Mouse (Mus musculus) right cerebral cortex, postnatal 10 days (tissue): ENCODE results near the gene Gys1.
"Not testable (repeated sequence)": the region's sequence is repeated elsewhere in the genome, so short reads cannot be mapped to it uniquely, and the experiment has no call there.

Experiments
- DNase-seq, 2 experiments: peaks; one replicate each; pipeline ENCODE4 v3.0.0; 2021; ENCODE audit warnings: low spot score in 2 of 2

Gene Gys1

DNA sequence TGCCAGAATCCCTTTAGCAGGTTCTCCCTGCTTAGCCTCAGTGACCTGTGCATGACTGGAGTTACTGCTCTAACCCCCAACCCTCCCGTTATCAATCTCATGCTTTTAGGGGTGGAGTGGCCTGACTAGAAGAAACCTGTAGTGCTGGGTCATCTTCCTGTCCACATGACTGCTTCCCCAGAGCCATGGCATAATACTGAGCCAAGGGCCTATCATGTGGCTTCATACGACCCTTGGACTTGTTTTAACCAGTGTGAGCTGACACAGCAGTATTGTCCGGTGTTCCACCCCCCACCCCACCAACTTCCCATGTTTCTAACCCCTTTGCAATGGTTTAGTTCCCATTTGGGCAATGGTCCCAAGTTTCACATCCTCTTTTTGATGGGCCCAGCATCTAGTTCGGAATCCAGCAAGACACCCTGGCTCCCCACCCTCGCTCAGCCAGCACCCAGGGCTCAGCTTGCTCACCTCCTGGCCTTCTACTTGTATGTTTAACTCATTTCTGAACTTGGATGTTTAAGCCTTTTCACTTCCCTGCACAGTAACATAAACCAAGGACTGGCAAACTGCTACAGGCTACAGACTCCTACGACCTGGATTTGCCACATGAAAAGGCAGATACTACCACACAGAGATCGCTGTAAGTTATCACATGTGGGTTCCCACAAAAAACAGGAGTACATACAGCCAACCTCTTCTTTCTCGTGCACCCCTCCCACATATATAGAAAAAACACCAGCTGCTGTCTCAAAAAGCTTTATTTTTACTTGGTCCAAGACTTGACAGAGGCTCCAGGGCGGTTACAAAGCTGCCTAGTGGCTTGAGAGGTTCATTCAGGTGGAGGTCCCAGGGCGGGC, 22.8 kb downstream of the Gys1 start:
- peak in 1 of 2 experiments; percentile 49 for DNase-seq

DNA sequence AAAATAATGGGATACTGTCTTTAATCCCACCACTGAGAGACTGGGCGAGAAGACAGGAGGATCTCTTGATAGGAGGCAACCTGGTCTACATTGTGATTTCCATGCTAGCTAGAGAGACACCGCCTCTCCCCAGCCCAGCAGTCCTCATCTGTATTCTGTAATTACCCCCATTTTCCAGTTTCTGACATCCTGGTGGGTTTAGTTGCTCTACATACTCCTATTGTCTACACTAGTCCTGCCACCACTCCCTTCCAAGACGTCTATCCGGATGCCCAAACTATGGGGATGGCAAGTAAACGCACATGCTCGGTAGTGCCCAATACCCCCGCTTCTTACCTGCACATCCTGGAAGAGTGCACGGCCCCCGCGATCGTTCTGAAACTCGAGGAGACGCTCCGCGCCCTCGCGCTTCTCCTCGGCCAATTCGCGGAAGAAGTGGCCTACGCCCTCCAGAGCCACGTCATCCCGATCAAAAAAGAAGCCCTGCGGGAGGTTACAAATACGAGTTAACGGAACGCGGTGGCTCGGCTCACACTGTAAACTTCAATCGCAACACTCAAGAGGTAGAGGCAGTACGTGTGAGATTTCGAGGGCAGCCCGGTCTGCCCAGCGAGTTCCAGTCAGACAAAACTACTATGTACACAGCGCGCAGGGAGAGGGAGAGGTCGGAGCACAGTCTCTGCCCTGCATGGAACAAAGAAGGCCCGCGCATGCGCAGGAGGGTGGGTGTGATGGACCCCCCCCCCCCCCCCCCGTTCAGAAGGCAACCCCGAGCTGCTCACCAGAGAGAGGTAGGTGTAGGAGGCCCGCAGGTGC, 24.3 kb downstream of the Gys1 start:
- peak; percentile 86 to 89 for DNase-seq

DNA sequence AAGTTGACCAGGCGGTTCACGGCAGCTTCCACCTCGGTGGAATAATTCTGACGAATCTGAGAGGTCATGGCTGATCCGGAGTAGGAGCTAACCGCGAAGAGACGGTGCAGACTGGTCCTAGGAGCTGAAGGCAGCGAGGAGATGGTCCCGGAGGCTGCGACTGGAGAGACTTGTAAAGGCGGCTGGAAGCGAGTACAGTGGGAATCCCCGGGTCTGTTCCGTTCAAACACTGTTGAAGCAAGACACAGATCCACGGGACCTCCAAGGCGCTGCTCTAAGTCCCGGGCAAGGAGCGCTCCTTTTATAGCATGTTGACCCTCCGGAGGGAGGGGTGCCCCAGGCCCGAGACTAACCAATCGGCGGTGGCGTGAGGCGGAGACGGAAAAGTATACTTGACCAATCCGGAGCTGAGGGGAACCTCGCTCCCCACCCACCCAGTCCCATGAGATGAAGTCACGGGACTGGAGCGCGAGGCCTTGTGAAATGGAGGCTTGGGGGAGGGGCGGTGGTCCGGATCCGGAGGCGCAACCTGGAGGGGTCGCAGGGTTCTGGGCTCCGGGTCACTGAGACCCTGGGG, 25.0 kb downstream of the Gys1 start, which contains the start of gene Ftl1:
Ftl1 (minus strand) TSS at position 321 of the 577 bp plus-strand sequence.
- peak; percentile 99 for DNase-seq

DNA sequence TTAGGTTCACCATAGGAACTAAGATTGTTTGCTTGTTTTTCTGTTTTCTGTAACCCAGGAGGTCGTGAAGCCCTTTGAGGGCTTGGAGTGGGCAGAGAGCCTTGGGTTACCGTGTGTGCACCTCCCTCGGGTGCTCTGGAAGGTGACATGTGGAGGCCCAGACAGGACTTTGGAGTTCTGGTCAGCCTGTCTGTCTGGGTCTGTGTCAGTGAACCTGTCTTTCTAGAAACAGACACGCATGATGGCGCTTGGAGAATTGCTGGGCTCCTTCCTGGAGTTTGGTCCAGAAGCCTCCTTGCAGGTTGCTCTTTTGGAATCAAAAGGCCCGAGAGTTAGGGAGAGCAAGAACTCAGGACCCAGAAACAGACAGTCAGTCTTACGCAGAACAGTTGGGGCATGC, 25.7 kb downstream of the Gys1 start:
- DNase-seq: no peak

DNA sequence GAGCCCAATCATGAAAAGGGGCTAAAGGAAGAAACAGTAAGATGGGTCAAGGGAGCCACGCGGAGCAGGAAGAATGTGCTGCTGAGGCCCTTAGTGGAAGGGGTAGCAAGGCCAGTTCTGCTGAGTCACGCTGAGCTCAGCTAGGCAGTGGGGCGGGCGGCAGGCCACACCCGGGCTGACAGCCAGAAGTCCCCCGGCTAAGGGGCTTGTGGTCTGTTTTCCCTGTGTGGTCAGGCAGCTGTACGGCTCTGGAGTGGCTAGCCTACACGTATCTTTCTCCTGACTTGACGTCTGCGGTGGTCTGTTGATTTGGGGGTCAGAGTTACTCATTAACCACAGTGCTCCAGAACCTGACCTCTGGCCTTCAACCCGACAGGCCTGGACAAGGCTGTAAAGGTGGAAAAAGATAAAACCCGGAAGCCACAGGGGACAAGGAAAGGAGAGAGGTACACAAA, 26.2 kb downstream of the Gys1 start:
- peak in 1 of 2 experiments; percentile 69 for DNase-seq

DNA sequence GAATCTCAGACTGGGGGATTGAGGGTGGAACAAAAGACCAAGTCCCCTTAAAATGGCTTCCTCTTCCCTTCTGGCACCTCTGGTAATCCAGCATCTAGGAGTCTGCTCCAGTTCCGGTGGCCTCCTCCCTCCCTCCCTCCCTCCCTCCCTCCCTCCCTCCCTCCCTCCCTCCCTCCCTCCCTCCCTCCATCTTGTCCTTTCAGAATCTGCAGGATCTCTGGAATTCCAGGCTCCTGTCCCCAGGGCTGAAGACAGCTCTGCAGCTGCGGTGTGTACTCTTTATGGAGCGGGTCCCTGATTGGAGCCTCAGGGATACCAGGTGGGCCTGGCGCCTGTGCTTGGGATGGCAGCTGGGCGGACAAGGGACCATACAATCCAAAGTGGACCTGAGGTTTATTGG, 26.7 kb downstream of the Gys1 start:
- no peak for DNase-seq

DNA sequence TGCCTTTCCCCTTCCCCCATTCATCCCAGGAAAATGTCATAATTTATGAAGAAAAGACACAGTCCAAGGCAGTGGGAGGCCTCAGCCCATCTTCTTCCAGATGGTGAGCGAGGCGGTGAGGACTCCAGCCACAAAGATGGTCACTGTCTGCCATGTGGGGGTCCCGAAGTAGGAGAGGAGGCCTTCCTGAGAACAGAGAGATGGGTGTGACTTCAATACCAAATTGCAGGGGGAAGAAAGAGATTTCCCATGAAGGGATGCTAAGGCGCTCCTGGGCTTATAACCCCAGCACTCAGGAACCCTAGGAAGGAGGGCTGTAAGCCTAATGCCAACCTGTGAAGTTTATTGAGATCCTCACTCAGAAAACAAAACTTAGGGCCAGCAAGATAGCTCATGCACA, 27.1 kb downstream of the Gys1 start:
- no peak for DNase-seq

DNA sequence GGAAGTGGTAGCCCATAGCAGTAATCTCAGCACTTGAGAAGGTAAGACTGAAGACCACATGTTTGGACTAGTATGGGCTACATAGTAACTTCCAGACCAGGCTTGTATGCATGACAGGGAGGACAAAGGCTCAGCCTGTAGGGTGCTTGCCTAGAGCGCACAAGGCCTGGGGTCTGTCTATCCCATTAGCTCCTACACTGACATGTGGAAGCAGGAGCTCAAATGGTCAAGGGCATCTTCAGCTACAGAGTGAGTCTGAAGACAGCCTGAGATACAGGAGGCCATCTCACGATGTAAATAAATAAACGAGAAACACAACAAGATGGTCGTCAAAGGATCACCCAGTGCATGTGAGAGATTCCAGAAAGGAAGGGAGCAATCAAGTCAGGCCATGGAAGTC, 27.7 kb downstream of the Gys1 start:
- no peak for DNase-seq

DNA sequence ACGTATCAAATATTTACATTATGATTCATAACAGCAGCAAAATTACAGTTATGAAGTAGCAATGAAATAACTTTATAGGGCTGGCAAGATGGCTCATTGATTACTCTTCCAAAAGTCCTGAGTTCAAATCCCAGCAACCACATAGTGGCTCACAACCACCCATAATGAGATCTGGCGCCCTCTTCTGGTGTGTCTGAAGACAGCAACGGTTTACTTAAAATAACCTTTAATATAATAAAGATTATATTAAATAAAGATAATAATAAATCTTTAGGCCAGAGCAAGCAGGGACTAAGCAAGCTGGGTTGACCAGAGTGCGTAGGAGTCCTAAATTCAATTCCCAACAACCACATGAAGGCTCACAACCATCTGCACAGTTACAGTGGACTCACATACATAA, 28.2 kb downstream of the Gys1 start:
- not testable (repeated sequence) for DNase-seq

DNA sequence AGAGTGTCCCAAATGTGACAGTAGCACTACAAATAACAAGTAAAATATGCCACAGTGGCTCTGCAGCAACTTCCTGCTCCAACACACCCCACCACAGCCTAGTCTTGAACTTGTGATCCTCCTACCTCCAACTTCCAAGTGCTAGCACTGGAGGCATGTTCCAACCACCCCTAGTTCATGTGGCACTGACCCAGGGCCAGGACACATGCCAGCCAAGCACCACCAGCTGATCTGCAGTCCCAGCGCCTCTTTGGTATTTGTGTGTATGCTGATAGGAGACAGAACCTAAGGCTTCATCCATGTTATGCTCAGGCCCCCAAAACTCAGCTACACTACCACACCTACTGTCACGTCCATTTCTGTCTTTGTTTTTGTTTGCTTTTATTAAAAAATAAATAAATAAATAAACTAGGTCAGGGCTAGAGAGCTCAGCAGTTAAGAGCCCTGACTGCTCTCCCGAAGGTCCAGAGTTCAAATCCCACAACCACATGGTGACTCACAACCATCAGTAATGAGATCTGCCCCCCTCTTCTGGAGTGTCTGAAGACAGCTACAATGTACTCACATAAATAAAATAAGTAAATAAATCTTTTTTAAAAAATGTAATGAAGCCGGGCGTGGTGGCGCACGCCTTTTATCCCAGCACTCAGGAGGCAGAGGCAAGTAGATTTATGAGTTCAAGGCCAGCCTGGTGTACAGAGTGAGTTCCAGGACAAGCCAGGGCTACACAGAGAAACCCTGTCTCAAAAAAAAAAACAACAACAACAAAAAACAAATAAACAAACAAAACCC, 29.5 kb downstream of the Gys1 start:
- no peak for DNase-seq

DNA sequence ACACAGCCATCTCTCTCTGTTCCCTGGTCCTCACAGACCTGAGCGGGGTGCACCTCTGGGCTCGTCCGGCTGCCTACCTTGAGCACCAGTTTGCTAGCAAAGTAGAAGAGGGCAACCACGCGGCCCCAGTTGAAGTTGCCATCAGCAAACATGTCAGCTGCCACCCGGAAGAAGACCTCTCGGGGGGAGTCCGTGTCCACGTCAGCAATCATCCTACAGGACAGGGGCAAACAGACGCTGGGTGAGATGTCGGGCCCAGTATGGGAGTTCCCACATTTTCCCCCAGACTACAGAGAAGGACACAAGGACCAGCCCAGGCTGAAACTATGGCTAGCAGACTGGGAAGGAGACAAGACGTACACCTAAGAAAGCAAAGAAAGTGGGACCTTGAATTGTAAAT, 30.5 kb downstream of the Gys1 start:
- no peak for DNase-seq

DNA sequence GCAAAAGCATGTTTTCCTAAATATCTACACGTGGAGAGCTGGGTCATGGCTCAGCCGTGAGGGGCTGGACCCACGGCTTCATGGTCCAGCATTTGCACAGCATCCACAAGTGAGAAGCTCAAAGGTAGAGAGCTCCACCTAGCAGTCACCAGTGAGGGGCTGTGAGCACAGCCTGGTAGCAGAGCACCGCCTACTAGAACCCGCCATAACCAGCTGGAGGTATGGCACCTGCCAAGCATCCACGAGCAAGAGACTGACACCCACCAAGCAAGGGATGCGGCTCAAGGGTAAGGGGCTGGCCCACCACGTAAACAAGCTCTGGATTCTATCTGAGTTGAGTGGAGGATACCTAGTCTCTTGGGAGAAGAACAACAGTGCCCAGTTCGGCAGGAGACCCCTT, 30.9 kb downstream of the Gys1 start:
- no peak for DNase-seq

DNA sequence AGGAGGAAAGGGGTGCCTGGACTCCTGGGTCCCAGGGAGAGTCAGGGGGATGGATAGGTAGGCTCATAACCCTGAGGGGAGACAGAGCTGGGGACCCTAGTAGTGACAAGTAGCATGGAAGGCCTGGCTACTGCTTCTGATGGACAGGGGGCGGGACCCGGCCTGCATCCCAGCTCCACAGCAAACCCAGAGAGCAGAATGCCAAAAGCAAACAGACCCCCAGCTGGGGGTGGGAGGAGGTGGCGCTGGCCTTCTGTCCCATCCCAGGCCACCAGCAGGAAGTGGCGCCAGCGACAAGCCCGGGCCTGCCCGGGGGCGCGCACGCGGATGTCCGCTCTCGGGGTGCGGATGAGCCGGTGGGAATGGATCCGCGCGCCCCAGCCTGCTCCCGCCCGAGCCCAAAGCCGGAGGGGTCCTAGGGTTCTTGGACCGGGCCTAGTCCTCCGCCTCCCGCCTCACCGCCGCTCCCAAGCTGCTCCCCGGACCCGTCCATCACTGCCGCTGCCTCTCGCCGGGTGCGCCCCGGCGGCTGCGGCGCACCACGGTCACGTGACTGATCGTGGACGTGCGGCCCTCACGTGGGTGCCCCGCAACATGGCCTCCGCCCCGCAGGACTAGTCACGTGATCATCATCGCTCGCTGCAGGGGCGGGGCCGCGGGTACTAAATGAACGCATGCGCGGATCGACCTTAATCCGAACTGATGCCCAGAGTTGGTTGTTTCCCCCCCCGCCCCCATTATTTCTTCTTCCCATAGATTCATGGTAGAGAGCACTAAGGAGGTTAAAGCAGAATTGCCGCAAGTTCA, 31.8 kb downstream of the Gys1 start, which contains the start of gene Bax:
Bax (minus strand) TSS at position 616 of the 807 bp plus-strand sequence.
- peak; percentile 98 for DNase-seq

DNA sequence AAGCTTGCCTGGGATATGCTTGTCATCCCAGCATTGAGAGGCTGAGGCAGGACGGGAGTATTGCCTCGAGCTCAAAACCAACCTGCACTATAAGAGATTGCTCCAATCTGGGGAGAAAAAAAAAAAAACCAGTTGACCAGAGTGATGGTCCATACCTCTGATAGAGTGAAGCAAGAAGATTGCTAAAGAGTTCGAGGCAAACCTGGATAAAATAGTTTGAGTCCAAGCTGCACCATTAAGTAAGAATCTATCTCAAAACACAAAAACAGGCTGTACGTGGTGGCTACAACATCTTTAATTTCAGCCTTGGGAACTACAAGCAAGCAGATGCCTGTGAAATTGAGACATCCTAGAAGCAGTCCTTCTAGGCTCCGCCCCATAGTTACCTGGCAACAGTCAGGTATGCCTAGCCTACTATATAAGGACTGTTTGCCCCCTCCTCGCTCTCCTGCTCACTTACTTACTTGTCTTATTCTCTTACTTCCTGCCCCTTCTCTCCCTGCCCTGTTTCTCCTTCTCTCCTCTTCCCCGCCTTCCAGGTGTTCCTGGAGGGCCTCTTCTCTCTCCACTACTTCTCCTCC, 32.5 kb downstream of the Gys1 start:
- no peak for DNase-seq

DNA sequence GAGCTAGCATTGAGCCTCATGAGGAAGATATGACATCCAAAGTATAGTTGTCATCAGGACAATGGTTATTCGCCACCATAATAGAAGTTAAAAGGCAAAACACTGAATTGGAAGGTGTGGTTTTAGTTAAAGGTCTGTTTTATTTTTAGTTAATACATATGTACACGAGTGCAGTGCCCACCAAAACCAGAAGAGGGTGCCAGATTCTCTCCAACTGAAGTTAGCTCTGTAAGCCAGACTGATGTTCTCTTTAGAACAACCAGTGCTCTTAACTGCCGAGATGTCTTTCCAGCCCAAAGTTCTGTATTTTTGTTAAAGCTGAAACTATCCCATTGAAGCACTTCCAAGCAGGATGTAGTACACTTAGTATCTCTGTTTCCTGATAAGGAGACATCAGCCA, 36.2 kb downstream of the Gys1 start:
- DNase-seq: peak; percentile 78 to 82

DNA sequence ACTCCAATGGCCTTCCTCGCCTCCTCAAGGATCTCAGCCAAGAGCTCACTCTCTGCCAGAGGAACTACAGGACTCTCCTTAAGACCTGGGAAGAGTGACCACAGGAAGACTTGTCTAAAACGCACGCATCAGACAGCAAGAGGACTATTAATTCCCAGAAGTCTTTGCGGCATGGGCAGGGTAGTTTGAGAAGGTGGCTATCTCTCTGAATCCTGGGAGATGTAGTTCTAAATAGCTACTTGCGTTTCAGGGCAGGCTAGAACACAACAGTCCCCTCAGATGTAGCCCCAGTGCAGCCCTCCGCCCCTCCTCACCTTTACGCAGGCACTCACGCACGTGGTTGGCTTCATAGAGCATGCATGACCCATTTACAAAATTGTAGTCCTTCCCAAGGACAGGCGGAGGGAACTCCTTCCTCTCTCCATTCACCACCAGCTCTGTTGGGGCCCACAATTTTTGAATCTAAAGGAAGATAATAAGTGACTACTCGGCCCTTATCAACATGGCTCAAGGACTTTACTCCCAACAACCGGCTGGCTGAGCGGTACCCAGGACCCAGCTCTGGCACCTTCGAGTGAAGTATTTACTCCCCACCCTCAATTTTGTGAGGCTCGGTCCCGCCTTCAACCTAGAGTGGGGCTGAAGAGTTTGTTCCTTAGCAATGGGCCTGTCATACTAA, 40.8 kb downstream of the Gys1 start:
- DNase-seq: no peak

DNA sequence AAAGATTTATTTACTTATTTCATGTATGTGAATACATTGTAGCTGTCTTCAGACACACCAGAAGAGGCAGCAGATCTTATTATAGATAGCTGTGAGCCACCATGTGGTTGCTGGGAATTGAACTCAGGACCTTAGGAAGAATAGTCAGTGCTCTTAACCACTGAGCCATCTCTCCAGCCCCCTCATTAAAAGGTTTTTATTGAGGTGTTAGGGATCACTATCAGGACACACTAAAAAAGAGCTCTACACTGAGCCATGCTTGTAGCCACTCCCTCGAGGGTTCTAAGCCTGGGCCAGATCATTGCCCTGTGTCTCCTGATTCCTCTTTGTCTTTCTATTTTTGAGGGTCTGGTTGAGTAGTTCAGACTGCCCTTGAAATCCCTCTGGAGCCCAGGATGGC, 41.8 kb downstream of the Gys1 start:
- DNase-seq: no peak

DNA sequence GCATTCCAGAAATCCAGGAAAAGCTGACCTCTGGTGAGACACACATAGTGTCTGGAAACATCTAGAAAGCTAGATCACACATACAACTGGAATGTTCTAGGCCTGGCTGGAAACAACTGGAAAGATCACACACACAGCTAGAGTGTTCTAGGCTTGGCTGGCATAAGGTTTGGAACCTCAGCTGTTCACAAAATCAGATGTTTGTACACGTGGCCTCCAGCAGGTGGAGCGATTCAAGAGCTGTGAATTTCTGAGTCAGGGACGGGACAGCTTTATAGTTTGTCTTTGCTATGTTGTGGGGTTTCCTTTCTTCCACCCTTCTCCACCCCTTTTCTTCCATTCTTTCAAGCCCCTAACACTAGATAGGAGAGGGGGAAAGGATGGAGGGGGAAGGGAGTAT, 42.4 kb downstream of the Gys1 start:
- DNase-seq: peak; percentile 68 to 80

DNA sequence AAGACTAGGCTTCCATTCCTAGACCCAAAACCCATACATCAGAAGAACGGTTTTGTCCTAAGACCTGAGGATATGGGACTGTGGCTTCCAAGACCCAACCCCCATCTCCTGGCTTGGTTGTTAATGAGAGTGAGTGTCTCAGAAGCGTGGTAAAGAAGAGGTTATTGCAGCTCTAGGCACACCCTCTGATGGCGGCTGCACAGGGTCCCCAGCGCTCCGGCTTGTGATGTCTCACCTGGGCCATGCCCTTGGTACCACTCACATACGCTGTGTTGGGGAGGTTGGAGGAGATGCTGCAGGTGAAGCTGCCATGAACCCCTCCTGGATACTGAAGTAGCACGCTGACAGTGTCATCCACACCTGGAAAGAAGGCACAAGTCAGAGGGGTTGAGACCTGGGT, 44.1 kb downstream of the Gys1 start:
- DNase-seq: no peak

DNA sequence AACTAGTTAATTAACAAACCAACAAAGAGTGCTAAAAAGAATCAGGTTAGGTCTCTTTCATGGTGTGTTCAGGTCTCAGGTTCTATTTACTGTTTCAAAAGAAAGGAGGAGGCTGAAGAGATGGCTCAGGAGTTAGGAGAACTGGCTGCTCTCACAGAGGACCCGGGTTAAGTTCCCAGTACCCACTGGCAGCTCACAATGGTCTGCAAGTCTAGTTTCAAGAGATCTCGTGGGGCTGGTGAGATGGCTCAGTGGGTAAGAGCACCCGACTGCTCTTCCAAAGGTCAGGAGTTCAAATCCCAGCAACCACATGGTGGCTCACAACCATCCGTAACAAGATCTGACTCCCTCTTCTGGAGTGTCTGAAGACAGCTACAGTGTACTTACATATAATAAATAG, 45.7 kb downstream of the Gys1 start:
- not testable (repeated sequence) for DNase-seq
